Mouse (Mus musculus): ENCODE data around the gene Vps13d. TPM values are rescaled to one million over a fixed set of nuclear protein-coding genes. Genes with fewer than 3 reads are reported as not detected.
A peak's percentile ranks its signal among the peaks of the same experiment; 100 is the strongest.

Vps13d gene
- polyA plus RNA-seq, 1 experiment from 2014 or later, result 7.9 TPM

- ATAC-seq (replicated peaks; ENCODE audit: low FRiP score) (no peak), DNase-seq (ENCODE audit: low spot score) (peak; percentile 58)
Measured at GRCm38 (mm10) chr4:145034506-145035243, 160.1 kb downstream of the Vps13d start.

GRCm38 (mm10) chr4:145033392-145033791, 161.4 kb downstream of the Vps13d start:
- Histone ChIP-seq H3K9ac (ENCODE audit: low read length) (no peak overlapping the region), H3K9me3 (ENCODE audit: control insufficient read depth, low read length) (no peaks in the 10 kb centered on the region), H3K27ac (ENCODE audit: low read depth, low read length) (no peak overlapping the region), H3K4me2 (ENCODE audit: low read depth, low read length, severe bottlenecking) (no peak overlapping the region), H3K4me3 (ENCODE audit: low read depth, low read length) (no peak overlapping the region), H3K36me3 (ENCODE audit: control insufficient read depth, insufficient read depth, low read length) (no peaks in the 10 kb centered on the region), H3K27me3 (ENCODE audit: control insufficient read depth, insufficient read depth, low read length) (no peaks in the 10 kb centered on the region), H3K4me1 (replicated peaks; ENCODE audit: control insufficient read depth, insufficient read depth, low read length) (peaks cover 5% of the 10 kb centered on the region; the same call in 1 of the 2 replicates)
- WGBS, result 85% methylated on average over 2 of the region's 2 CpGs
- DNase-seq (ENCODE audit: low spot score) (no peak), ATAC-seq (replicated peaks; ENCODE audit: low FRiP score) (no peak)

More at GRCm38 (mm10) chr4:145034506-145035243, 160.1 kb downstream of the Vps13d start:
- peaks cover 5% of the 10 kb centered on the region; the same call in 1 of the 2 replicates for H3K4me1 ChIP-seq (replicated peaks; ENCODE audit: control insufficient read depth, insufficient read depth, low read length)
- no peak overlapping the region for H3K9ac ChIP-seq (ENCODE audit: low read length)
- H3K4me2 ChIP-seq (ENCODE audit: low read depth, low read length, severe bottlenecking), result no peak overlapping the region
- WGBS, result 12% methylated on average over 11 of the region's 11 CpGs
- H3K4me3 ChIP-seq (ENCODE audit: low read depth, low read length), result no peak overlapping the region
- no peaks in the 10 kb centered on the region for H3K36me3 ChIP-seq (ENCODE audit: control insufficient read depth, insufficient read depth, low read length)
- no peaks in the 10 kb centered on the region for H3K27me3 ChIP-seq (ENCODE audit: control insufficient read depth, insufficient read depth, low read length)
- no peaks in the 10 kb centered on the region for H3K9me3 ChIP-seq (ENCODE audit: control insufficient read depth, low read length)
- no peak overlapping the region for H3K27ac ChIP-seq (ENCODE audit: low read depth, low read length)

- Histone ChIP-seq H3K9me3 (ENCODE audit: control insufficient read depth, low read length) (no peaks in the 10 kb centered on the region), H3K36me3 (ENCODE audit: control insufficient read depth, insufficient read depth, low read length) (no peaks in the 10 kb centered on the region), H3K4me3 (ENCODE audit: low read depth, low read length) (no peak overlapping the region), H3K27ac (ENCODE audit: low read depth, low read length) (no peak overlapping the region), H3K4me2 (ENCODE audit: low read depth, low read length, severe bottlenecking) (no peak overlapping the region), H3K4me1 (replicated peaks; ENCODE audit: control insufficient read depth, insufficient read depth, low read length) (peaks cover 5% of the 10 kb centered on the region; the same call in 1 of the 2 replicates), H3K9ac (ENCODE audit: low read length) (no peak overlapping the region), H3K27me3 (ENCODE audit: control insufficient read depth, insufficient read depth, low read length) (no peaks in the 10 kb centered on the region)
- DNase-seq (ENCODE audit: low spot score), result no peak
- WGBS, result 73% methylated on average over 2 of the region's 2 CpGs
- ATAC-seq (replicated peaks; ENCODE audit: low FRiP score), result no peak
Measured at GRCm38 (mm10) chr4:145032637-145033036, 162.2 kb downstream of the Vps13d start.

GRCm38 (mm10) chr4:145031510-145031909, 163.3 kb downstream of the Vps13d start:
- Histone ChIP-seq H3K27me3 (ENCODE audit: control insufficient read depth, insufficient read depth, low read length) (no peaks in the 10 kb centered on the region), H3K4me3 (ENCODE audit: low read depth, low read length) (no peak overlapping the region), H3K9me3 (ENCODE audit: control insufficient read depth, low read length) (no peaks in the 10 kb centered on the region), H3K36me3 (ENCODE audit: control insufficient read depth, insufficient read depth, low read length) (no peaks in the 10 kb centered on the region), H3K27ac (ENCODE audit: low read depth, low read length) (no peak overlapping the region), H3K4me2 (ENCODE audit: low read depth, low read length, severe bottlenecking) (no peak overlapping the region), H3K4me1 (replicated peaks; ENCODE audit: control insufficient read depth, insufficient read depth, low read length) (peaks cover 5% of the 10 kb centered on the region; the same call in 1 of the 2 replicates), H3K9ac (ENCODE audit: low read length) (no peak overlapping the region)
- DNase-seq (ENCODE audit: low spot score) (no peak), ATAC-seq (replicated peaks; ENCODE audit: low FRiP score) (no peak)
- 91% methylated on average over 4 of the region's 4 CpGs for WGBS

GRCm38 (mm10) chr4:145026449-145026851, 168.4 kb downstream of the Vps13d start:
- DNase-seq (ENCODE audit: low spot score), result no peak
- Histone ChIP-seq H3K4me3 (ENCODE audit: low read depth, low read length) (no peak overlapping the region), H3K9me3 (ENCODE audit: control insufficient read depth, low read length) (no peaks in the 10 kb centered on the region), H3K27ac (ENCODE audit: low read depth, low read length) (no peak overlapping the region), H3K9ac (ENCODE audit: low read length) (no peak overlapping the region), H3K4me2 (ENCODE audit: low read depth, low read length, severe bottlenecking) (no peak overlapping the region), H3K4me1 (replicated peaks; ENCODE audit: control insufficient read depth, insufficient read depth, low read length) (no peaks in the 10 kb centered on the region), H3K27me3 (ENCODE audit: control insufficient read depth, insufficient read depth, low read length) (no peaks in the 10 kb centered on the region), H3K36me3 (ENCODE audit: control insufficient read depth, insufficient read depth, low read length) (no peaks in the 10 kb centered on the region)
- ATAC-seq (replicated peaks; ENCODE audit: low FRiP score), result no peak
- 66% methylated on average over 7 of the region's 7 CpGs for WGBS

- Histone ChIP-seq H3K4me2 (ENCODE audit: low read depth, low read length, severe bottlenecking) (no peak overlapping the region), H3K27ac (ENCODE audit: low read depth, low read length) (no peak overlapping the region), H3K36me3 (ENCODE audit: control insufficient read depth, insufficient read depth, low read length) (no peaks in the 10 kb centered on the region), H3K9me3 (ENCODE audit: control insufficient read depth, low read length) (no peaks in the 10 kb centered on the region), H3K4me3 (ENCODE audit: low read depth, low read length) (no peak overlapping the region), H3K9ac (ENCODE audit: low read length) (no peak overlapping the region), H3K27me3 (ENCODE audit: control insufficient read depth, insufficient read depth, low read length) (no peaks in the 10 kb centered on the region), H3K4me1 (replicated peaks; ENCODE audit: control insufficient read depth, insufficient read depth, low read length) (no peaks in the 10 kb centered on the region)
- ATAC-seq (replicated peaks; ENCODE audit: low FRiP score) (no peak), DNase-seq (ENCODE audit: low spot score) (no peak)
- WGBS, result 79% methylated on average over 7 of the region's 7 CpGs
Measured at GRCm38 (mm10) chr4:145025409-145025762, 169.4 kb downstream of the Vps13d start.

GRCm38 (mm10) chr4:145024694-145025408, 170.0 kb downstream of the Vps13d start:
- Histone ChIP-seq H3K27me3 (ENCODE audit: control insufficient read depth, insufficient read depth, low read length) (no peaks in the 10 kb centered on the region), H3K4me3 (ENCODE audit: low read depth, low read length) (no peak overlapping the region), H3K9ac (ENCODE audit: low read length) (no peak overlapping the region), H3K9me3 (ENCODE audit: control insufficient read depth, low read length) (no peaks in the 10 kb centered on the region), H3K36me3 (ENCODE audit: control insufficient read depth, insufficient read depth, low read length) (no peaks in the 10 kb centered on the region), H3K4me1 (replicated peaks; ENCODE audit: control insufficient read depth, insufficient read depth, low read length) (no peaks in the 10 kb centered on the region), H3K27ac (ENCODE audit: low read depth, low read length) (no peak overlapping the region), H3K4me2 (ENCODE audit: low read depth, low read length, severe bottlenecking) (no peak overlapping the region)
- 72% methylated on average over 8 of the region's 8 CpGs for WGBS
- no peak for DNase-seq (ENCODE audit: low spot score)
- ATAC-seq (replicated peaks; ENCODE audit: low FRiP score), result no peak

- H3K9ac ChIP-seq (ENCODE audit: low read length), result no peak overlapping the region
- H3K27me3 ChIP-seq (ENCODE audit: control insufficient read depth, insufficient read depth, low read length), result no peaks in the 10 kb centered on the region
- no peak for ATAC-seq (replicated peaks; ENCODE audit: low FRiP score)
- H3K36me3 ChIP-seq (ENCODE audit: control insufficient read depth, insufficient read depth, low read length), result no peaks in the 10 kb centered on the region
- no peaks in the 10 kb centered on the region for H3K4me1 ChIP-seq (replicated peaks; ENCODE audit: control insufficient read depth, insufficient read depth, low read length)
- H3K27ac ChIP-seq (ENCODE audit: low read depth, low read length), result no peak overlapping the region
- no peak overlapping the region for H3K4me2 ChIP-seq (ENCODE audit: low read depth, low read length, severe bottlenecking)
- DNase-seq (ENCODE audit: low spot score), result no peak
- WGBS, result 92% methylated on average over 6 of the region's 6 CpGs
- no peak overlapping the region for H3K4me3 ChIP-seq (ENCODE audit: low read depth, low read length)
- H3K9me3 ChIP-seq (ENCODE audit: control insufficient read depth, low read length), result no peaks in the 10 kb centered on the region
Measured at GRCm38 (mm10) chr4:145023911-145024310, 170.9 kb downstream of the Vps13d start.

All from forebrain, embryonic 11.5 days (tissue).